Mouse (Mus musculus): ENCODE results near the gene Zfp683. TPM values are rescaled to one million over a fixed set of nuclear protein-coding genes. Genes with fewer than 3 reads are reported as not detected.

The Zfp683 gene
- polyA plus RNA-seq, 1 experiment from 2014 or later: not detected

DNA sequence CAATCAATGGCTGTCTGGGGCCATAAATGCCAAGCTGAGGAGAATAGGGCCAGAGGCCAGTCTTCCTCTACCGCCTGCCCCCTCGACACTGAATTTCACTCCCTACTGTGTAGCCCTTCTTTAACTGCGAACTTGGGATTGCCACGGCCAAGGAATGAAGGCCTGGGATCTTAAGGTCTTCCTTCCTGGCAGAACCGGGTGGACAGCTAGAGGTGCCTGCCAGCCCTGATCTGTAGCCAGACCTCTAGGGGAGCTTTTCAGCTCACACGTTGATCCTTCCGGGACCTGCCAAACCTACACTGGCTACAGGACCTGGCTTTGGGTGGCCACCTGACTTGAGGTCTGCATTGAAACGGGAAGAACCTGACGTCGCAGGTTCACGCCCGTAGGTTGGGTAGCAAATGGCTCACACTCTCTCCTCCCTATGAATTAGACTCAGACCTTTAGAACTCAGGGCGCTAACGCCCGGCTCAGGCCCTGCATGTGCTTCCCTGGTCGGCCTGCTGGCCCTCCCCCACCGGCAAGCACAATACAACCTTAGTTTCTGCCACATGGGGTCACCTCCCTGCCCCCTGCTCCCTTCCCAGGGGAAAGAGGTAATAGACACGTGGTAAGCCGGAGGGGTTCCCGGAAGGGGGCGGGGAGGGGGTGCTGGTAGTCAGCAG is 36.3 kb upstream of the Zfp683 start:
- H3K27me3 ChIP-seq (ENCODE audit: control insufficient read depth, insufficient read depth, low read length): no peaks in the 10 kb centered on the region
- peak; percentile 59 for DNase-seq (ENCODE audit: low spot score)
- peak overlapping the region; percentile 87 for H3K27ac ChIP-seq (ENCODE audit: low read depth, low read length)
- H3K4me1 ChIP-seq (replicated peaks; ENCODE audit: control insufficient read depth, insufficient read depth, low read length): peaks cover 21% of the 10 kb centered on the region; the same call in 1 of the 2 replicates
- peak overlapping the region; percentile 72 for H3K4me2 ChIP-seq (replicated peaks; ENCODE audit: low read depth, low read length)
- H3K4me3 ChIP-seq (ENCODE audit: low read depth, low read length): peak overlapping the region; percentile 45
- WGBS: 1% methylated on average over 21 of the region's 21 CpGs
- H3K36me3 ChIP-seq (ENCODE audit: control insufficient read depth, insufficient read depth, low read length): no peaks in the 10 kb centered on the region
- peak overlapping the region; percentile 61 for H3K9ac ChIP-seq (ENCODE audit: low read depth, low read length)
- ATAC-seq (ENCODE audit: low FRiP score): peak; percentile 41; the same call in 1 of the 2 replicates
- H3K9me3 ChIP-seq (ENCODE audit: control insufficient read depth, low read length): no peaks in the 10 kb centered on the region

DNA sequence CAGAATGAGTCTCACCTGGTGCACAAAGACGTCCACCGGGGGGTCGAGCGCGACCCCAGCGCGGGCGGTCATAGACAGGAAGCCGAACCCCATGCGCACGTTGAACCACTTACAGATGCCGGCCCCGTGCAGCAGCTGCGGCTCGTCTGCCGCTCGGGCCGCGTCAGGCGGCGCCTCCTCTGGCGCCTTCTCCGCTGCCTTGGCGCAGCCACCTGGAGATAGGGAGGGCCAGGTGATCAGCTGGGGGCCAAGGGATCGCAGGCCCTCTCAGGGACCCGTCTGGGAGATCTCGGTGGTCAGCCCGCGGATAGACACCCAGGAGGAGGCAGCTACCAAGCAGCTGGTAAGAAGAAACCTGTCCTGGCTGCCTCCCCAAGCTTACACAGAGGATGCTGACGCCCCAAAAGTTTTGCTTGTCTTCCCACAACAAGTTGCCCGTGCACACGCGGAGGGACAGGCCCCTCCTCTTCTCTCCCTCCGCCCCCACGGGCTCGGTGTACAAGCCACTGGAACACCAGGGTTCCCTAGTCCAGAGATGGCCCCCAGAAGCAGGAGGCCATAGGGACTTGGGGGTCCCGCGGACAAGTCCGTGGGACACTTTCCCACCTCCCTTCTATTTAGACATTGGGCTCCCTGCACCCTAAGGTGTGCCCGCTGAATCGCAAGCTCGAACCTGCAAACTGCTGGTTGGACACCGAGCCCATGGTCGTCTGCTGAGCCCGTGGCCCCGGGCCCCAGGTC is 35.4 kb upstream of the Zfp683 start:
- H3K9ac ChIP-seq (ENCODE audit: low read depth, low read length): peak overlapping the region; percentile 61
- H3K36me3 ChIP-seq (ENCODE audit: control insufficient read depth, insufficient read depth, low read length): no peaks in the 10 kb centered on the region
- peak overlapping the region; percentile 72 for H3K4me2 ChIP-seq (replicated peaks; ENCODE audit: low read depth, low read length)
- under 1% methylated on average over 45 of the region's 46 CpGs for WGBS
- peaks cover 21% of the 10 kb centered on the region; the same call in 1 of the 2 replicates for H3K4me1 ChIP-seq (replicated peaks; ENCODE audit: control insufficient read depth, insufficient read depth, low read length)
- no peaks in the 10 kb centered on the region for H3K27me3 ChIP-seq (ENCODE audit: control insufficient read depth, insufficient read depth, low read length)
- ATAC-seq (ENCODE audit: low FRiP score) (peak; percentile 22), DNase-seq (ENCODE audit: low spot score) (peak; percentile 61)
- H3K27ac ChIP-seq (ENCODE audit: low read depth, low read length): peak overlapping the region; percentile 87
- peak overlapping the region; percentile 45 for H3K4me3 ChIP-seq (ENCODE audit: low read depth, low read length)
- H3K9me3 ChIP-seq (ENCODE audit: control insufficient read depth, low read length): no peaks in the 10 kb centered on the region

DNA sequence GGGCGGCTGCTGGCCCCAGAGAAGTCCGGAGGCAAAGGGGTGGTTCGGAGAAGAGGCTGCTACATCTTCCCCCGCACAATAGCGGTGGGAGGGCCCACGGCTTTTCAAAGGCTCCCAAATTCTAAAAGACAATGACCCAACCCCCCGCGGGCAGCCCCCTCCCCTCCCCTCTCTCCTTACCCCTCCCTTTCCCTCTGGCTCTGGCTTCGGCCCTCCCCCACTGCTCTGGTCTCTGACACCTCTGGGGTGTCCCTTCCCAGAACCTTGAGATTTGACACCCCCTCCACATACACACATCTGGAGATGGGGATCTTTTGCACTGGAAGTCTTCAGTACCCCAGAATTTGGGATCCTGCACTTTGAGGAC is 34.9 kb upstream of the Zfp683 start, which contains the start of gene Lin28a:
TSS of gene Lin28a (minus strand) at position 63 of the 367 bp plus-strand sequence.
- Histone ChIP-seq H3K4me1 (replicated peaks; ENCODE audit: control insufficient read depth, insufficient read depth, low read length) (peaks cover 21% of the 10 kb centered on the region; the same call in 1 of the 2 replicates), H3K4me2 (replicated peaks; ENCODE audit: low read depth, low read length) (peak within 1 kb of the TSS; percentile 72), H3K9me3 (ENCODE audit: control insufficient read depth, low read length) (no peaks in the 10 kb centered on the region), H3K27ac (ENCODE audit: low read depth, low read length) (peak within 1 kb of the TSS; percentile 87), H3K36me3 (ENCODE audit: control insufficient read depth, insufficient read depth, low read length) (no peaks in the 10 kb centered on the region), H3K9ac (ENCODE audit: low read depth, low read length) (peak within 1 kb of the TSS; percentile 61), H3K27me3 (ENCODE audit: control insufficient read depth, insufficient read depth, low read length) (no peaks in the 10 kb centered on the region), H3K4me3 (ENCODE audit: low read depth, low read length) (peak within 1 kb of the TSS; percentile 45)
- peak; percentile 63; the same call in 1 of the 2 replicates for ATAC-seq (ENCODE audit: low FRiP score)
- DNase-seq (ENCODE audit: low spot score): peak; percentile 73
- WGBS: 0% methylated on average over 7 of the region's 9 CpGs

DNA sequence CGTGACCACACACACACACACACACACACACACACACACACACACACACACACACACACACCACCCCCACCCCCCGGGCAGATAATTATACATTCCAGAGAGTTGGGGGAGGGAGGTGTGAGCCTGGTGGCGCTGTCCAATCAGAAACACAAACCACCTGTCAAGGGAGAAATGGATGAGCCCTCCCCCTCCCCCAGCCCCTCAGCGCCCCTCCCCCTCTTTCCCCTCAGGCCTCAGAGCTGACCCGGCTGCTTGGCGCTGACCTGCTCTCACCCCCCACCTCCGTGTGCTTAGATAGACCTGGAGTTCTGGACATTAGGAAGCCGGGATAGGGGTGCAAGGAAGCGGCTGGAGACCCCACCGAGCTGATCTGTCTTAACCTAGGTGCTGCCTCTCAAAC is 34.4 kb upstream of the Zfp683 start:
- peak overlapping the region; percentile 72 for H3K4me2 ChIP-seq (replicated peaks; ENCODE audit: low read depth, low read length)
- DNase-seq (ENCODE audit: low spot score): peak; percentile 74
- H3K9ac ChIP-seq (ENCODE audit: low read depth, low read length): peak overlapping the region; percentile 42
- peaks cover 21% of the 10 kb centered on the region; the same call in 1 of the 2 replicates for H3K4me1 ChIP-seq (replicated peaks; ENCODE audit: control insufficient read depth, insufficient read depth, low read length)
- ATAC-seq (ENCODE audit: low FRiP score): peak; percentile 45; the same call in 1 of the 2 replicates
- H3K36me3 ChIP-seq (ENCODE audit: control insufficient read depth, insufficient read depth, low read length): no peaks in the 10 kb centered on the region
- H3K4me3 ChIP-seq (ENCODE audit: low read depth, low read length): peak overlapping the region; percentile 45
- H3K9me3 ChIP-seq (ENCODE audit: control insufficient read depth, low read length): no peaks in the 10 kb centered on the region
- WGBS: 0% methylated on average over 8 of the region's 10 CpGs
- no peaks in the 10 kb centered on the region for H3K27me3 ChIP-seq (ENCODE audit: control insufficient read depth, insufficient read depth, low read length)
- peak overlapping the region; percentile 87 for H3K27ac ChIP-seq (ENCODE audit: low read depth, low read length)

GRCm38 (mm10) chr4:134019641-134020351 is 33.8 kb upstream of the Zfp683 start:
- WGBS: 2% methylated on average over 16 of the region's 16 CpGs
- Histone ChIP-seq H3K27ac (ENCODE audit: low read depth, low read length) (peak overlapping the region; percentile 84), H3K9ac (ENCODE audit: low read depth, low read length) (peak overlapping the region; percentile 42), H3K9me3 (ENCODE audit: control insufficient read depth, low read length) (no peaks in the 10 kb centered on the region), H3K4me3 (ENCODE audit: low read depth, low read length) (peak overlapping the region; percentile 29), H3K4me1 (replicated peaks; ENCODE audit: control insufficient read depth, insufficient read depth, low read length) (peaks cover 21% of the 10 kb centered on the region; the same call in 1 of the 2 replicates), H3K36me3 (ENCODE audit: control insufficient read depth, insufficient read depth, low read length) (no peaks in the 10 kb centered on the region), H3K4me2 (replicated peaks; ENCODE audit: low read depth, low read length) (peak overlapping the region; percentile 53), H3K27me3 (ENCODE audit: control insufficient read depth, insufficient read depth, low read length) (no peaks in the 10 kb centered on the region)
- ATAC-seq (ENCODE audit: low FRiP score): peak; percentile 65
- DNase-seq (ENCODE audit: low spot score): peak; percentile 84

- Histone ChIP-seq H3K27ac (ENCODE audit: low read depth, low read length) (peak overlapping the region; percentile 84; the same call in 1 of the 2 replicates), H3K4me1 (replicated peaks; ENCODE audit: control insufficient read depth, insufficient read depth, low read length) (peaks cover 21% of the 10 kb centered on the region; the same call in 1 of the 2 replicates), H3K4me2 (replicated peaks; ENCODE audit: low read depth, low read length) (peak overlapping the region; percentile 53; the same call in 1 of the 2 replicates), H3K4me3 (ENCODE audit: low read depth, low read length) (no peak overlapping the region), H3K9ac (ENCODE audit: low read depth, low read length) (0 out of 2 replicates have a peak overlapping the region, but pooled peaks have one; percentile 3), H3K27me3 (ENCODE audit: control insufficient read depth, insufficient read depth, low read length) (no peaks in the 10 kb centered on the region), H3K9me3 (ENCODE audit: control insufficient read depth, low read length) (no peaks in the 10 kb centered on the region), H3K36me3 (ENCODE audit: control insufficient read depth, insufficient read depth, low read length) (no peaks in the 10 kb centered on the region)
- ATAC-seq (ENCODE audit: low FRiP score) (no peak), DNase-seq (ENCODE audit: low spot score) (peak; percentile 86)
- WGBS: 3% methylated on average over 11 of the region's 11 CpGs
Observed at GRCm38 (mm10) chr4:134020621-134021020, 33.0 kb upstream of the Zfp683 start.

DNA sequence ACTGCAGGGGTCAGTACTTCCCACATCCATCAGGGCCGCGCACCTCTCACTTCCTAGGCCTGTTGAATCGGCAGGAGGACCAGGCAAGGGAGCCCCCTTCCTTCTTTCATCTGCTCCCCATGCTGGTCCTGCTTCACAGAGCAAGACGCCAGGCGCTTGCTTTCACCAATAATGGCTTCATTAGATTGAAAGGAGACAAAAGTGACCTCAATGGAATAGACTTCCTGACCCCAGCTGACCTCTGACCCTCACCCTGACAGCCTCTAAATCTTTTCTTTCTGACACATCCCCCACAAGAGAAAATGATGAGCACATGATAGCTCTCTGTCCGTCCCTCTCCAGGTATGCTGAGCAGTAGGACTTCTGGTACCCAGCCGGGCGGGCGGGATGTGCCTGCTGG is 27.8 kb upstream of the Zfp683 start:
- Histone ChIP-seq H3K4me3 (ENCODE audit: low read depth, low read length) (no peak overlapping the region), H3K9me3 (ENCODE audit: control insufficient read depth, low read length) (no peaks in the 10 kb centered on the region), H3K27me3 (ENCODE audit: control insufficient read depth, insufficient read depth, low read length) (no peaks in the 10 kb centered on the region), H3K9ac (ENCODE audit: low read depth, low read length) (no peak overlapping the region), H3K4me1 (replicated peaks; ENCODE audit: control insufficient read depth, insufficient read depth, low read length) (no peaks in the 10 kb centered on the region), H3K36me3 (ENCODE audit: control insufficient read depth, insufficient read depth, low read length) (no peaks in the 10 kb centered on the region), H3K4me2 (replicated peaks; ENCODE audit: low read depth, low read length) (no peak overlapping the region), H3K27ac (ENCODE audit: low read depth, low read length) (no peak overlapping the region)
- no peak for ATAC-seq (ENCODE audit: low FRiP score)
- WGBS: 20% methylated on average over 9 of the region's 9 CpGs
- no peak for DNase-seq (ENCODE audit: low spot score)

- Histone ChIP-seq H3K36me3 (ENCODE audit: control insufficient read depth, insufficient read depth, low read length) (no peaks in the 10 kb centered on the region), H3K4me1 (replicated peaks; ENCODE audit: control insufficient read depth, insufficient read depth, low read length) (no peaks in the 10 kb centered on the region), H3K27me3 (ENCODE audit: control insufficient read depth, insufficient read depth, low read length) (no peaks in the 10 kb centered on the region), H3K9me3 (ENCODE audit: control insufficient read depth, low read length) (no peaks in the 10 kb centered on the region), H3K27ac (ENCODE audit: low read depth, low read length) (no peak overlapping the region), H3K9ac (ENCODE audit: low read depth, low read length) (no peak overlapping the region), H3K4me2 (replicated peaks; ENCODE audit: low read depth, low read length) (no peak overlapping the region), H3K4me3 (ENCODE audit: low read depth, low read length) (no peak overlapping the region)
- ATAC-seq (ENCODE audit: low FRiP score) (peak; percentile 27; the same call in 1 of the 2 replicates), DNase-seq (ENCODE audit: low spot score) (peak; percentile 93)
- 5% methylated on average over 16 of the region's 16 CpGs for WGBS
Observed at GRCm38 (mm10) chr4:134035953-134036352, 17.7 kb upstream of the Zfp683 start.

All from hindbrain, embryonic 11.5 days (tissue).